In the genomic region with DNA sequence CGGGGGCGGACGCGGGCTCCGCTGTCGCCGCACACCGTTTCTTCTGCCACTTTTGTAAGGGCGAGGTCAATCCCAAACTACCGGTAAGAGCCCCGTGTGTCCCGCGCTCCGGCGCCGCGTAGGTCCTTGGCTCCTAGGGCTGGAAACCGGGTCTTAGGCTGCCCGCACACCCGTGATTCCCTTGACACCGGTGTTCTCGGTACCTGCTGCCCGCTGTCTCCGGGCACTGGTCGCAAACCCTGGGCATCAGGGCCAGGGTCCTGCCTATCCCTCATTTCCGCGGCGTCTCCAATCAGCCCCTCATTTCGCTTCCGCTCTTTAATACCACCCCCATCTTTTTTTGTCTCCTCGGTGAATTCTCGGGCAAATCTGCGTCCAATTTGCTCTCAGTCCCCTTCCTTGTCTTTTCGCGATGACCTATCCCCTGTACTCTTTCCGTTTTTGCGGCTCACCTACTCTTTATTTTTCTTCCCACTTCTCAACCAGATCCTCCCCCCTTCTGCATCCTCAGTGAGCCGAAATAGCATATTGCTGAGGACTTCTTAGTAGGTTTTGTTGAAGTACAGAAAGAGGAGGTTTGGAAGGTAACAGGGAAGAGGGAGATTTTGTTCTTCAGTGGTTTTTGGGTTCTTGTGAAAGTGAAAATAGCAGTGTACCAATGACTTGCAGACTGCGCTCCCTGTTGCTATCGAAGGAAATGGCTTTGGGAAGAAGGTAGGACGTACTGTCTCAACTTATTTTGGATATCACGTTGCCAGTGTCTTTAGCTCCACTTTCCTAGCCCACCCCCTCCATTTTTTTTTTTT, we compare ENCODE assay signal across 7 mouse cellular contexts. TPM values are rescaled to one million over a fixed set of nuclear protein-coding genes. Genes with fewer than 3 reads are reported as not detected.
DNase-seq lines count a peak whose midpoint lies in the region; ATAC-seq and TF ChIP-seq lines count a peak whose summit lies in the region.

No protein-coding gene starts in this region.

- DNase-seq in neural tube, embryonic 11.5 days (ENCODE audit: low spot score): no peak
- DNase-seq in neural tube, embryonic 10.5 days (ENCODE audit: extremely low spot score, low spot score): no peak
- DNase-seq in forelimb bud, embryonic 11.5 days (ENCODE audit: low read depth, low spot score): peak; percentile 12
- DNase-seq in liver, embryonic 13.5 days: peak; percentile 10
- peak; percentile 31 for DNase-seq in retina, postnatal 1 day
- no peak for DNase-seq in kidney, postnatal 14 days

- TF ChIP-seq POLR2A in bone marrow macrophage, adult 2 months (IDR thresholded peaks at IDR 0.05; ENCODE audit: borderline replicate concordance, low read depth, low read length): no peak

- TF ChIP-seq CTCF in bone marrow macrophage, adult 2 months (IDR thresholded peaks at IDR 0.05; ENCODE audit: low read depth, low read length): no peak

- peak overlapping the region; percentile 64 for H3K4me2 ChIP-seq in neural tube, embryonic 11.5 days (ENCODE audit: low read depth)
- H3K4me2 ChIP-seq in liver, embryonic 13.5 days: peak overlapping the region; percentile 87

- peaks cover 15% of the 10 kb centered on the region for H3K4me1 ChIP-seq in neural tube, embryonic 11.5 days (ENCODE audit: control insufficient read depth, insufficient read depth, low read length)
- peaks cover 41% of the 10 kb centered on the region for H3K4me1 ChIP-seq in bone marrow macrophage, adult 2 months (ENCODE audit: control insufficient read depth, insufficient read depth, low read length)
- H3K4me1 ChIP-seq in liver, embryonic 13.5 days (replicated peaks): peaks cover 48% of the 10 kb centered on the region

- peak overlapping the region; percentile 59 for H3K9ac ChIP-seq in neural tube, embryonic 11.5 days (ENCODE audit: low read length)
- peak overlapping the region; percentile 94 for H3K9ac ChIP-seq in liver, embryonic 13.5 days

- H3K27me3 ChIP-seq in neural tube, embryonic 11.5 days (ENCODE audit: control insufficient read depth, insufficient read depth, low read length): no peaks in the 10 kb centered on the region
- H3K27me3 ChIP-seq in liver, embryonic 13.5 days: no peaks in the 10 kb centered on the region

- H3K27ac ChIP-seq in neural tube, embryonic 11.5 days (ENCODE audit: low read depth, low read length): peak overlapping the region; percentile 39
- H3K27ac ChIP-seq in bone marrow macrophage, adult 2 months (ENCODE audit: insufficient read depth, low read depth, low read length): peak overlapping the region; percentile 85
- peak overlapping the region; percentile 90 for H3K27ac ChIP-seq in liver, embryonic 13.5 days

- H3K9me3 ChIP-seq in neural tube, embryonic 11.5 days (ENCODE audit: control insufficient read depth, low read length): no peaks in the 10 kb centered on the region
- H3K9me3 ChIP-seq in liver, embryonic 13.5 days (replicated peaks): no peaks in the 10 kb centered on the region

- H3K4me3 ChIP-seq in neural tube, embryonic 11.5 days (ENCODE audit: low read depth, low read length): peak overlapping the region; percentile 63
- peak overlapping the region; percentile 92 for H3K4me3 ChIP-seq in bone marrow macrophage, adult 2 months (ENCODE audit: insufficient read depth, low read length)
- H3K4me3 ChIP-seq in liver, embryonic 13.5 days (replicated peaks): peak overlapping the region; percentile 96

- H3K36me3 ChIP-seq in neural tube, embryonic 11.5 days (ENCODE audit: control insufficient read depth, insufficient read depth, low read length): 0 out of 2 replicates have a peak, but pooled peaks cover 2% of the 10 kb centered on the region
- peaks cover 19% of the 10 kb centered on the region for H3K36me3 ChIP-seq in liver, embryonic 13.5 days

- ATAC-seq in neural tube, embryonic 11.5 days (ENCODE audit: insufficient read depth, low FRiP score, low TSS enrichment): peak; percentile 58
- ATAC-seq in liver, embryonic 13.5 days (ENCODE audit: low read depth): peak; percentile 44

- under 1% methylated on average over 42 of the region's 42 CpGs for WGBS in neural tube, embryonic 11.5 days
- under 1% methylated on average over 42 of the region's 42 CpGs for WGBS in liver, embryonic 13.5 days (ENCODE audit: insufficient replicate concordance)

RNA-seq across cellular contexts. Expression of a gene that starts 0.6 kb away (rescaled TPM):
- 79.6 and 81.6 TPM in 2 replicates for polyA plus RNA-seq in neural tube, embryonic 11.5 days (2014; fragmentation: Nextera tagmentation; extraction: Ambion mirVana)
- polyA plus RNA-seq in bone marrow macrophage, adult 2 months (2012; ENCODE audit: insufficient read depth, insufficient read length, missing spikeins): 69.5 and 74.8 TPM in 2 replicates
- 29.7 and 36.5 TPM in 2 replicates for polyA plus RNA-seq in liver, embryonic 13.5 days (2015; fragmentation: Nextera tagmentation; extraction: Ambion mirVana)

RNA-seq across cellular contexts. Expression of a gene that starts 0.6 kb away (rescaled TPM):
- polyA plus RNA-seq in neural tube, embryonic 11.5 days (2014; fragmentation: Nextera tagmentation; extraction: Ambion mirVana): 38.4 and 43.7 TPM in 2 replicates
- polyA plus RNA-seq in bone marrow macrophage, adult 2 months (2012; ENCODE audit: insufficient read depth, insufficient read length, missing spikeins): 41.6 and 49.1 TPM in 2 replicates
- polyA plus RNA-seq in liver, embryonic 13.5 days (2015; fragmentation: Nextera tagmentation; extraction: Ambion mirVana): 25.5 and 27.6 TPM in 2 replicates

RNA-seq across cellular contexts. Expression of a gene that starts 19.7 kb away (rescaled TPM):
- polyA plus RNA-seq in neural tube, embryonic 11.5 days (2014; fragmentation: Nextera tagmentation; extraction: Ambion mirVana): 12.7 and 14.3 TPM in 2 replicates
- not detected in 2 replicates for polyA plus RNA-seq in bone marrow macrophage, adult 2 months (2012; ENCODE audit: insufficient read depth, insufficient read length, missing spikeins)
- polyA plus RNA-seq in liver, embryonic 13.5 days (2015; fragmentation: Nextera tagmentation; extraction: Ambion mirVana): 0.94 and 1.0 TPM in 2 replicates

RNA-seq across cellular contexts. Expression of a gene that starts 31.8 kb away (rescaled TPM):
- 30.3 and 35.2 TPM in 2 replicates for polyA plus RNA-seq in neural tube, embryonic 11.5 days (2014; fragmentation: Nextera tagmentation; extraction: Ambion mirVana)
- 43.5 and 44.0 TPM in 2 replicates for polyA plus RNA-seq in bone marrow macrophage, adult 2 months (2012; ENCODE audit: insufficient read depth, insufficient read length, missing spikeins)
- polyA plus RNA-seq in liver, embryonic 13.5 days (2015; fragmentation: Nextera tagmentation; extraction: Ambion mirVana): 6.1 and 8.5 TPM in 2 replicates

RNA-seq across cellular contexts. Expression of a gene that starts 58.1 kb away (rescaled TPM):
- polyA plus RNA-seq in neural tube, embryonic 11.5 days (2014; fragmentation: Nextera tagmentation; extraction: Ambion mirVana): 0.11 and 0.16 TPM in 2 replicates
- not detected in 2 replicates for polyA plus RNA-seq in bone marrow macrophage, adult 2 months (2012; ENCODE audit: insufficient read depth, insufficient read length, missing spikeins)
- polyA plus RNA-seq in liver, embryonic 13.5 days (2015; fragmentation: Nextera tagmentation; extraction: Ambion mirVana): 0.38 and 0.59 TPM in 2 replicates

Comparison
In these comparisons a context has a peak if more than half of its experiments do, and no peak if none do; other contexts are left out.
1. DNase-seq: peak in forelimb bud, embryonic 11.5 days (single experiment), liver, embryonic 13.5 days (single experiment) and retina, postnatal 1 day (single experiment); none in neural tube, embryonic 11.5 days (single experiment), neural tube, embryonic 10.5 days (single experiment) and kidney, postnatal 14 days (single experiment).
2. H3K27ac ChIP-seq: peak in every context shown above with its lines; median percentile 90 in liver, embryonic 13.5 days; 85 in bone marrow macrophage, adult 2 months; 39 in neural tube, embryonic 11.5 days.
3. Peak in every context shown above with its lines, with median percentiles within 50 percentile points of each other: H3K4me3 ChIP-seq.